Mouse (Mus musculus): ENCODE data around the gene Lbh. TPM values are rescaled to one million over a fixed set of nuclear protein-coding genes. Genes with fewer than 3 reads are reported as not detected.
A peak's percentile ranks its signal among the peaks of the same experiment; 100 is the strongest.

Lbh gene
- total RNA-seq, 4 experiments from 2014 or later = 36.5 to 46.3 (median 42.0) TPM

DNA sequence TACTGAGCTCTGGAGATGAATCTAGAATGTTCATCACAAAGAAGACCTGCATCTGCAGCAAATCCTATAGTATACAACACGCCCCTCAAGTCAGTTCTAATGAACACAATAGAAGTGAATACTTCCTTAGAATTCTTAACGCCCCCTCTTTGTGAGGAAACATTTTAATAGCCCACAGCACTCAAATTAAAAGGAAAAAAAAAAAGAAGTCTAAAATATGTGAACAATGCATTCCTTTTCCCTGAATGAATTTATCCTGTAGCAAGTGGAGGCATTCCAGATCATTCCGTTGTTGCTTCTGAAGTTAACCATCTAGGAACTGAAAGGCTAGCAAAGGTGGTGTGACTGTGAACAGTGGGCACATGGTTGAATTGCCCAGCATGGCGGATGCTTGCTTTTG, 50.6 kb downstream of the Lbh start:
- DNase-seq (ENCODE audit: low spot score in 2 of 2) = no peak

DNA sequence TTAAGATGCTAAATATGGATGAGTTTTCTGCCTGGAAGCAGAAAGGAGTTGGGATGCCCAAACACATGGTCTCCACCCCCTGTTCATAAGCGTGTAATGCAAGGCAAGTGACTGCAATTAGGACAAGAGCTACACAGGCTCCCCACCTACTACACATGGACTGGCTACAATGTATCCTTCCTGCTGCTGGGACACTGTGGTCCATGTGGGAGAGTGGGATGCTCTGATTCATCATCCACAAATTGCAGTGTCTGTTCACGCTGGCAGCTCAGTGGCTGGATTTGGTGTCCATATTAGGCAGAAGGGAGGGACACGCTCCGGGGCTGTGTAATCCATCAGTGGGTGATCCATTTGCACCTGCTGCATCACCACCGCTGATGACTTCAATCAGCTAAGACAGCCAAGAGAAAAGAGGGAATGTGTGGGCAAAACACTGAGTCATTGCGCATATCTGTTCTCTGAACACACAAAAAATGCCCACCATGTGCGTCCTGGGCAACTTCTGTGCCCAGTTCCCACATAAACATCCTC, 52.6 kb downstream of the Lbh start:
- peak; percentile 81 to 87 for DNase-seq (ENCODE audit: low spot score in 2 of 2)

DNA sequence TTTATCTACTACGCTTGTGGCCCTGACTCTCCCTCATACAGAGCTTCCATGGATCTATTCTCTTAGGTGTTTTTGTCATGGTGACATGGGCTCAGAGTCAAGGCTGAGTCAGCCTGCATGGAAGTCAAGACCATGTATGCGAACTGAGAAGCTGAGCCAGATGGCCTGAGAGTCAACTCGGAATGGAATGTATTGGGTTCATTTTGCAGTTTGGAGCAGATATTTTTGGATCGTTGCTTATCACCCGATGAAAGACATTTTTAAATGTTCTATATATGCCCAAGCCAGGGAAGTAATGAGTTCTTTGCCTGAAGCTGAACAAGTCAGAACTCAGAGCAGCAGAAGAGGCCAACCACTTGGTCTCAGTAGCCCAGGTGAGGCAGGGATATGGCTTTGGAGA, 54.9 kb downstream of the Lbh start:
- no peak for DNase-seq (ENCODE audit: low spot score in 2 of 2)

DNA sequence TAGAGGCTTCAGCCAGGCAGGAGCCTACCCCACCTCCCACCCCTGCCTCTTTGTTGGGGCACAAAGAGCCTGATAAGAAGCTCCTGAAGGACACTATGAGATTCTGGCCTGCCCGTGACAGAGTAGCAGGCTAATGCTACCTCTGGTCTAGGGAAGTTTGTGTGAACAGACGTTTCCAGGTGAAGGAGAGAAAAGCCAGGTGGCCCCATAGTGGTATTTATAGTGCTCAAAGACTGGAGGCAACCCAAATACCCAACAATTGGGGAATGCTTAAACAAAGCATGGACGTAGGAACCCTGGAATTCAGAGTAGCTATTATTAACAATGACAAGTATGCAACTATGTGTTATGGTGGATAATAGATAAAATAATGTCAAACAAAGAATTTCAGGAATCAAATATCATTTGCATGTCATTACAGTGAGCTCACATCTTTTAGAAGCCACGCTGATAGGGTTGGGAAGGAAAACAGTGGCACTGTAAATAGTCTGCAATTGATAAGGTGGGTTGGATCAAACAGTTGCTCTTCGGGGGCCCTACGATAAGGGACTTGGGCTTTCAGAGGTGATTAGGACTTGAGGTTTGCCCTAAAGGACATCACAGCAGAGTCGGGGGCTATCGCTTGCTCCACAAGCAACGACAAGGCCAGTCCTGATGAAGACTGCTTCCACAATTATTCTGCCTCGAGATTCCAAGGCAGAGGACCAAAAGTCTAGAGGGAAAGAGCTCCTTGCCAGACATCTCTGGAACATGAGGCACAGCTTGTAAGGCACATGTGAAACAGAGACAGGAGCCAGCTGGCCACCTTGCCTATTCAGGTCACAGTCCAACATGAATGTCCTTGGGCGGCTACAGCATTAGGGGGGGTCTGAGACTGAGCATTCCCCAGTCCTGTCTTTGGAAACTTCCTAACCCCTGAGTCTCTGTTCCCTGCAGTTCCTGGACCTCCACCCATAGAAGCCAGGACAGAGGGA, 58.4 kb downstream of the Lbh start:
- no peak for DNase-seq (ENCODE audit: low spot score in 2 of 2)

DNA sequence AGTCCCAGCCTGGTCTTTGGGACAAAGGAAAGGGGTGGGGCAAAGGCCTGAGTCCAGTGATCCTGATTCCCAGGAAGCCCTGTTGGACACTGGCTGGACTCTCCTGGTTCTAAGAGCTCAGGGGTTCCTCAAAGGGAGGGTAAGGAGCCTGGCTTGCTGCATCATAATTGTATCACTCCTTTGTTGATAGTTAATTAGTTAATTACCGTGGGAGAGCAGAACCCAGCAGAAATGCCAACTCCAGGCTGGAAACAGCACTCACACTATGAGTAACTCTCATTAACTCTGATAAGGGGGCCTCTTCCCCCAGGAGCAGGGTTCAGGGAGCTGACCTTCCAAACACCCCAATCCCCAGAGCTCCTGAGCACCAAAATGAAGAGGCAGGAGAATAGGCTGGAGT, 59.5 kb downstream of the Lbh start:
- no peak for DNase-seq (ENCODE audit: low spot score in 2 of 2)

DNA sequence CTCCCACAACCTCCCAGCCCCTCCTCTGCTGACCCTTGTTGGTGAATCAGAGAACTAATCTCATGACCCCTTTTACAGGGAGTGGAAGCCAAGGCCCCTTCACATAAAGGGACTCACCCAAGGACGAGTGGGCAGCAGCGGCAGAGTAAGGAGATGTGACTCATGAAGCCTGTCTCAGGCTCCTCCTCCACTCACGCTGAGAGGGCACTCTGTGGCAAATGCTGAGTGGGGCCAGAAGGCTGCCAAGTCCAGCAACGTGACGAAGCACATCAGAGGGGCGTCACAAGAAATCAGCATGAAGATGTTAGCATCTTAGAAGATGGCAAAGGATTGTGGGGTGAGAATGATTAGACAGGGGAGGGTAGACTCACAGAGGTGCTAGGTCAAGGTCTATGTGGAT, 64.1 kb downstream of the Lbh start:
- no peak for DNase-seq (ENCODE audit: low spot score in 2 of 2)

DNA sequence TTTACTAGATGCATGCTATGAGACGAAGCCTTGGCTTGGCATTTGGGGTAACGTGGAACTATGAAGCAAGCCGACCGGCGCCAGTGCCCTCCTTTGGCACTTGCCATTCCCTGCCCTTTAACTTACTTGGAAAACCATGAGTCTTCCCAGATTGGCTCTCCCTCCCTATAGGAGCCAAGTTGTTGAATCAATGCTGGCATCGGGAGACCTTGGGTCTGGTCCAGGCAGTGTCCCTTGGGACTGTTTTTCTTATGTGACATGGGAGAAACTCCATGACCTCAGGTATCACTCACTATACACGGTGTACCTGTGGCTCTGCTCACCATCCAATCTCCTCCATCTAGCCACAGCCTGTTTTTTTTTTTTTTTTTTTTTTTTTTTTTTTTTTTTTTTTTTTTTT, 65.4 kb downstream of the Lbh start:
- no peak for DNase-seq (ENCODE audit: low spot score in 2 of 2)

DNA sequence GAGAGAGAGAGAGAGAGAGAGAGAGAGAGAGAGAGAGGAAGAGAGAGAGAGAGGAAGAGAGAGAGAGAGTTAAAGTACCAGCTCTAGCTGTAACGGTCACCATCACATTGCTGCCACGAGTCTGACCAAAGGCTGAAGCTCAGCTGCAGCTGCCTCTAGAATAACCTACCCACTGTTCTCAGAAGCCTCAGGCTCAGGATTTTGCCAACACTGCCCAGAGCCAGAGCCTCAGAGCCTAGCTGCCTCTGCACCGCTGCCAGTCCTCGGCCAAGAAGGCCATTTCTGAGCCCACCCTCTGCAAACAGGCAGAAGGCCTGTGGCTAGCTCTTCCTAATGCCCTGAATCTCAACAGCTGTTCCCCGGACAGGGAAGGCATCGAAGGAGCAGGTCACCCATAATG, 70.9 kb downstream of the Lbh start:
- DNase-seq (ENCODE audit: low spot score in 2 of 2) = peak in 1 of 2 experiments; percentile 27

Other genes starting within 250 kb of the Lbh start
- 100 to 1,000 TPM in 1 of 4 experiments, 10 to 100 TPM in 3; 84.4 to 103 (median 92.3) TPM for gene Ypel5, start 81.9 kb upstream of the Lbh start, total RNA-seq (2022)
- 10 to 100 TPM; 32.0 to 37.2 (median 36.6) TPM for gene Lclat1, start 189.7 kb downstream of the Lbh start, total RNA-seq (2022)